Mouse (Mus musculus) forebrain, embryonic 11.5 days (tissue): ENCODE results near the gene Gm21310. TPM values are rescaled to one million over a fixed set of nuclear protein-coding genes. Genes with fewer than 3 reads are reported as not detected.
"Not testable (repeated sequence)": the region's sequence is repeated elsewhere in the genome, so short reads cannot be mapped to it uniquely, and the experiment has no call there.

Experiments
- ATAC-seq: fragments of 200-750 bp; cut with Nextera tagmentation; replicated peaks from 2 replicates; pipeline ENCODE4 v1.8.0; 2017; ENCODE audit warnings: moderate TSS enrichment; ENCODE audit not compliant: low FRiP score
- DNase-seq: peaks from one replicate; pipeline ENCODE4 v3.0.0-alpha.2; 2017; ENCODE audit warnings: low spot score
- H3K27ac ChIP-seq: fragments of 300-500 bp; sonication (generic); 2 replicates; pipeline ENCODE4 v1.5.1; 2014; ENCODE audit warnings: low read depth, low read length
- H3K27me3 ChIP-seq: fragments of 300-500 bp; sonication (generic); 2 replicates; pipeline ENCODE4 v1.6.1; 2014; ENCODE audit warnings: mild to moderate bottlenecking, low read length, mixed read lengths; ENCODE audit not compliant: control insufficient read depth, insufficient read depth
- H3K36me3 ChIP-seq: fragments of 300-500 bp; sonication (generic); 2 replicates; pipeline ENCODE4 v1.6.1; 2014; ENCODE audit warnings: mild to moderate bottlenecking, low read length, moderate library complexity, mixed read lengths; ENCODE audit not compliant: control insufficient read depth, insufficient read depth
- H3K4me1 ChIP-seq: fragments of 300-500 bp; sonication (generic); replicated peaks from 2 replicates; pipeline ENCODE4 v1.6.1; 2014; ENCODE audit warnings: low read length, mixed read lengths; ENCODE audit not compliant: control insufficient read depth, insufficient read depth
- H3K4me2 ChIP-seq: fragments of 300-500 bp; sonication (generic); 2 replicates; pipeline ENCODE4 v1.6.1; 2014; ENCODE audit warnings: low read depth, mild to moderate bottlenecking, low read length, moderate library complexity, mixed read lengths; ENCODE audit not compliant: severe bottlenecking
- H3K4me3 ChIP-seq: fragments of 300-500 bp; sonication (generic); 2 replicates; pipeline ENCODE4 v1.5.1; 2014; ENCODE audit warnings: low read depth, low read length
- H3K9ac ChIP-seq: fragments of 300-500 bp; sonication (generic); 2 replicates; pipeline ENCODE4 v1.6.1; 2014; ENCODE audit warnings: low read length
- H3K9me3 ChIP-seq: fragments of 300-500 bp; sonication (generic); 2 replicates; pipeline ENCODE4 v1.6.1; 2016; ENCODE audit warnings: low read length, mixed read lengths; ENCODE audit not compliant: control insufficient read depth
- polyA plus RNA-seq: library from polyadenylated mRNA; unstranded; fragments of >200 nt; fragmentation: Nextera tagmentation; extraction: Ambion mirVana; gene quantifications from 2 replicates; pipeline ENCODE4 v1.2.1, GENCODE M21; 2014

Gene Gm21310
- polyA plus RNA-seq: not detected in 2 replicates

DNA sequence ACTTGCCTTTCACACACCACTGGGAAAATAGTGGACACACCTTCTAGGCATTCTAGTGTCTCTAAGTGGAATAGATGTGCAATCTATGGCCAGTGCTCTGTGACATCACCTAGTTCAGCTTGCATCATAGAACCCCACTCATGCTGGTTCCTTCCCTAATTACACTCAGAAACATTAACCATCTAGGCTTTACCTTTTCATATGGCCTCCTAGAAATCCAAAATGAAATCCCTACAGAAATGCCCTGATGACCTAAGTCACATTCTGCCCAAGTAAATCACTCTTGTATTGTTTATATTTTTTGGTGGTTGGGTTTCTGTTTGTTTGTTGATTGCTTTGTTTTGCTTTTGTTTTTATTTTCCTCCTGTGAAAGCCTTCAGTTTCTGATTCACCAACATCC, at the start of gene Gm21310:
TSS of gene Gm21310 (minus strand) at position 101 of the 400 bp plus-strand sequence.
- H3K36me3 ChIP-seq, H3K4me3 ChIP-seq, H3K9ac ChIP-seq, DNase-seq, H3K4me2 ChIP-seq, H3K9me3 ChIP-seq, H3K27me3 ChIP-seq, ATAC-seq, H3K4me1 ChIP-seq, H3K27ac ChIP-seq: not testable (repeated sequence)

Other genes starting within 250 kb of the Gm21310 start
- gene Gm20834, start 177.4 kb upstream of the Gm21310 start, polyA plus RNA-seq: not detected in 2 replicates